Mouse (Mus musculus): ENCODE data around the gene Fam43a. TPM values are rescaled to one million over a fixed set of nuclear protein-coding genes. Genes with fewer than 3 reads are reported as not detected.

The Fam43a gene
- polyA plus RNA-seq, 2 experiments: 9.1 to 14.3 TPM

GRCm38 (mm10) chr16:30586935-30587493 is 12.5 kb upstream of the Fam43a start:
- peak; percentile 14; the same call in 1 of the 2 replicates for ATAC-seq (ENCODE audit: low FRiP score, low read depth)

GRCm38 (mm10) chr16:30587494-30588327 is 11.8 kb upstream of the Fam43a start, which contains the start of gene Lsg1:
Lsg1 (minus strand) TSS chr16:30587592.
- H3K4me3 ChIP-seq (replicated peaks; ENCODE audit: low read length): peak within 1 kb of the TSS; percentile 78
- ATAC-seq (ENCODE audit: low FRiP score, low read depth): peak; percentile 95
- peak; percentile 96 for DNase-seq (ENCODE audit: low spot score)
- TF ChIP-seq POLR2A (IDR thresholded peaks at IDR 0.05; ENCODE audit: borderline replicate concordance, extremely low read depth, insufficient read depth, insufficient read length): peak; percentile 66; the same call in 1 of the 2 replicates
- no peaks in the 10 kb centered on the region for H3K9me3 ChIP-seq (ENCODE audit: control insufficient read depth, low read length)
- peaks cover 29% of the 10 kb centered on the region for H3K36me3 ChIP-seq (ENCODE audit: control insufficient read depth, insufficient read depth, low read length)
- H3K27me3 ChIP-seq (ENCODE audit: control insufficient read depth, insufficient read depth, low read length): no peaks in the 10 kb centered on the region
- peak within 1 kb of the TSS; percentile 87 for H3K4me2 ChIP-seq (replicated peaks; ENCODE audit: low read depth, low read length, severe bottlenecking)
- H3K9ac ChIP-seq (ENCODE audit: low read depth, low read length, severe bottlenecking): peak within 1 kb of the TSS; percentile 68
- 3% methylated on average over 35 of the region's 35 CpGs for WGBS
- no peaks in the 10 kb centered on the region for H3K4me1 ChIP-seq (ENCODE audit: control insufficient read depth, insufficient read depth, low read length)
- H3K27ac ChIP-seq (replicated peaks; ENCODE audit: low read depth, low read length): peak within 1 kb of the TSS; percentile 64

More at GRCm38 (mm10) chr16:30586935-30587493, 12.5 kb upstream of the Fam43a start:
- 3% methylated on average over 19 of the region's 19 CpGs for WGBS
- H3K4me2 ChIP-seq (replicated peaks; ENCODE audit: low read depth, low read length, severe bottlenecking): peak overlapping the region; percentile 87
- no peaks in the 10 kb centered on the region for H3K4me1 ChIP-seq (ENCODE audit: control insufficient read depth, insufficient read depth, low read length)
- H3K27ac ChIP-seq (replicated peaks; ENCODE audit: low read depth, low read length): peak overlapping the region; percentile 64; the same call in 1 of the 2 replicates
- no peak for DNase-seq (ENCODE audit: low spot score)
- TF ChIP-seq POLR2A (IDR thresholded peaks at IDR 0.05; ENCODE audit: borderline replicate concordance, extremely low read depth, insufficient read depth, insufficient read length): no peak
- no peaks in the 10 kb centered on the region for H3K9me3 ChIP-seq (ENCODE audit: control insufficient read depth, low read length)
- H3K4me3 ChIP-seq (replicated peaks; ENCODE audit: low read length): peak overlapping the region; percentile 78
- H3K9ac ChIP-seq (ENCODE audit: low read depth, low read length, severe bottlenecking): peak overlapping the region; percentile 68
- peaks cover 36% of the 10 kb centered on the region for H3K36me3 ChIP-seq (ENCODE audit: control insufficient read depth, insufficient read depth, low read length)
- no peaks in the 10 kb centered on the region for H3K27me3 ChIP-seq (ENCODE audit: control insufficient read depth, insufficient read depth, low read length)

DNA sequence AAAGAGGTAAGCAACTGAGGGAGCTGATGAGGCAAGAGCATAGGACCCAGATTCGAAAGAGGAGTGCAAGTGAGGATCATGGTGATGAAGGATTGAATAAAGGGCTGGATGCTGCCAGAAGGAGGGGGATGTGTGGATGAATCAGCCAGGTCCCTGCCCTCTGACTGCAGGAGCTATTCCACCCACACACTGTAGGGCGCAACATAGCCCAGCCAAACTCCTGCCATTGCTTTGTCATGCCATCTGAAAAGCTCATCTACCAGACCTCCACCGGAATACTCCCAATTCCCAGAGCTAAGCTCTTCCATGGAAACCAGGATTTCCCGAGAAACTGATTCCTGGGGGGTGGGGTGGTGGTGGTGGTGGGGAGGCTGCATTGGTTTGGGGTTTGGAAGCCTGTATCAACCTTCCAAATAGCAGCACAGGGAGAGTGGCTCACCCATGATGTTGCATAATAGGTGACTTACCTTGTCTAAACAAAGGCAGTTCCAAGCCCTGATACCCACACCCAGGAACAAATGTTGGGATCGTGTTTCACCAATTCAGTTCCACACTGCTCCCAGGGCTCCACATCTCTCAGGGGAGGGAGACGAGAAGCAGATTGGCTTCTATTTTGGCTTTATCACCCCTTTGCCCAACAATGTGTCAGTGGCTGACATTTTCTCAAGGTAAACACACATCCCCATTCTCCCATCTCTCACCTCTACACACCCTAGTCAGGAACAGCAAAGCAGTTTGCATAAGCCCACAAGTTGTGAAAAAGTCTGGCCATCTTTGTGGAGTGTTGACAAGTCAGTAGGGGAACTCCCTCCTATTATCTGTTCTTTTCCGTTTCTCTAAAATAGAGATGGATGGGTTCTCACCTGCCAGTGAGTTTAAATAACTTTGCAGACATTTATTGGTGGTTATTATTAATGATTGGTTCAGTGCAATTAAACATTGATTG is 9.0 kb upstream of the Fam43a start:
- ATAC-seq (ENCODE audit: low FRiP score, low read depth) (no peak), DNase-seq (ENCODE audit: low spot score) (no peak)
- no peaks in the 10 kb centered on the region for H3K9me3 ChIP-seq (ENCODE audit: control insufficient read depth, low read length)
- H3K4me2 ChIP-seq (replicated peaks; ENCODE audit: low read depth, low read length, severe bottlenecking): no peak overlapping the region
- no peaks in the 10 kb centered on the region for H3K27me3 ChIP-seq (ENCODE audit: control insufficient read depth, insufficient read depth, low read length)
- 37% methylated on average over 7 of the region's 7 CpGs for WGBS
- peaks cover 1% of the 10 kb centered on the region; the same call in 1 of the 2 replicates for H3K36me3 ChIP-seq (ENCODE audit: control insufficient read depth, insufficient read depth, low read length)
- H3K4me3 ChIP-seq (replicated peaks; ENCODE audit: low read length): no peak overlapping the region
- no peak overlapping the region for H3K27ac ChIP-seq (replicated peaks; ENCODE audit: low read depth, low read length)
- no peak for TF ChIP-seq POLR2A (IDR thresholded peaks at IDR 0.05; ENCODE audit: borderline replicate concordance, extremely low read depth, insufficient read depth, insufficient read length)
- H3K4me1 ChIP-seq (ENCODE audit: control insufficient read depth, insufficient read depth, low read length): no peaks in the 10 kb centered on the region
- no peak overlapping the region for H3K9ac ChIP-seq (ENCODE audit: low read depth, low read length, severe bottlenecking)

DNA sequence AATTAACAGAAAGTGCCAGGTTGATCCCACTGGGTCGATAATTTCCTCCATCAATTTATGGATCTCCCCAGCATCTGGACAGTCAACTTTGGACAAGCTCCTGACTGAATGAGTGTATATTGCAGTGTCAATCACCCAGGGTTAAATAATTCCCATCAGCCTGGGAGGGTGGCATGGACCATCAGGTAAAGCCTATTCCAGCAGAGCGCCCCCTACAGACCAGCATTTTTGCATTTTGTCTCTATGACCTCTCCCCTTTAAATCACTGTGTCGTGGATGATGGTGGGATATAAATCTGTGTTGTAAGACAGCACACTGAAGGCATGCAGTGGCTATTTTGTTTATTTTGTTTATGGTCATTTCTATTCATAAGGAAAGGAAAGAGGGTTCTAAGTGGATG is 7.5 kb upstream of the Fam43a start:
- ATAC-seq (ENCODE audit: low FRiP score, low read depth) (no peak), DNase-seq (ENCODE audit: low spot score) (no peak)
- 46% methylated on average over 3 of the region's 3 CpGs for WGBS
- no peaks in the 10 kb centered on the region for H3K36me3 ChIP-seq (ENCODE audit: control insufficient read depth, insufficient read depth, low read length)
- peaks cover 8% of the 10 kb centered on the region for H3K27me3 ChIP-seq (ENCODE audit: control insufficient read depth, insufficient read depth, low read length)
- H3K4me2 ChIP-seq (replicated peaks; ENCODE audit: low read depth, low read length, severe bottlenecking): no peak overlapping the region
- no peaks in the 10 kb centered on the region for H3K9me3 ChIP-seq (ENCODE audit: control insufficient read depth, low read length)
- TF ChIP-seq POLR2A (IDR thresholded peaks at IDR 0.05; ENCODE audit: borderline replicate concordance, extremely low read depth, insufficient read depth, insufficient read length): no peak
- no peaks in the 10 kb centered on the region for H3K4me1 ChIP-seq (ENCODE audit: control insufficient read depth, insufficient read depth, low read length)
- no peak overlapping the region for H3K4me3 ChIP-seq (replicated peaks; ENCODE audit: low read length)
- no peak overlapping the region for H3K27ac ChIP-seq (replicated peaks; ENCODE audit: low read depth, low read length)
- no peak overlapping the region for H3K9ac ChIP-seq (ENCODE audit: low read depth, low read length, severe bottlenecking)
